Mouse (Mus musculus) mouse trophoblast stem cell (cell line): ENCODE measurements at regions not wholly inside any gene's neighbourhood (a gene's known extent, or its start where the extent isn't known, plus 50 kb on each side); places are given as distances from the start of the nearest gene placed in this dataset.

ENCODE experiments used
- in situ Hi-C, 2 experiments: fragments of 300-500 bp; cut with MseI, MboI; formaldehyde crosslinking; loops; 2 replicates in 1 of 2; 3 replicates in 1 of 2; pipeline ENCODE4 v1.15.1; 2025

DNA sequence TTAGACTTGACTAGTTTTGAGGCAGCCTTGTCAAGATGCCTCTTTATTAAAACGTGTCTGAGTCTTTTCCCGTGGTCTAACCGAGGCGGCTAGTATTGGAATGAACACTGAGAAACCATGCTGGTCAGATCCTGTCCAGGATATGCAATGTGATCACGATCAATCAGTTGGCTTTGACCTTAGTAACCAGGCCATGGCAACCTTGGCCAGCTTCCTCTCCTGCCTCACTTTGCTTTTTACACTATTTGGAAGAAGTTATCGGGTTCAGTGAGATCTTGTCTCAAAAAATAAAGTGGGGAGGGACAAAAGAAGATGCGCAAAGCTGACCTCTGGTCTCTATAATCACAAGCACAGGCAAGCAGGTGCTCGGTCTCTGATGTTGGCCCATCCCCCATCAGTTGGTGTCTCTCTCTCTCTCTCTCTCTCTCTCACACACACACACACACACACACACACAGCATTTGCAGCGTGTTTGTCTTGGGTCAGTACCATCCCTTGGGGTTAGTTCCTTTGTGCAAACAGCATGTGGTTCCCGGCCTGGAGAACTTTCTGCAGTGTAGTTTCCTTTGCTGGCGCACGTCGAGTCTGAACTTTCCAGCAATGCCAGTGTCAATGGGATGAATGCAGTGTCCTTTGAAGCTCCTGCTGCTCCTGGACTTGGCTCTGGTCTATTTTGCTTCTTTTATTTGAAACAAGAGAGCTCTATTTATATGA, 117.6 kb upstream of the Spdye4c start:
- in situ Hi-C loops: no loop called here

DNA sequence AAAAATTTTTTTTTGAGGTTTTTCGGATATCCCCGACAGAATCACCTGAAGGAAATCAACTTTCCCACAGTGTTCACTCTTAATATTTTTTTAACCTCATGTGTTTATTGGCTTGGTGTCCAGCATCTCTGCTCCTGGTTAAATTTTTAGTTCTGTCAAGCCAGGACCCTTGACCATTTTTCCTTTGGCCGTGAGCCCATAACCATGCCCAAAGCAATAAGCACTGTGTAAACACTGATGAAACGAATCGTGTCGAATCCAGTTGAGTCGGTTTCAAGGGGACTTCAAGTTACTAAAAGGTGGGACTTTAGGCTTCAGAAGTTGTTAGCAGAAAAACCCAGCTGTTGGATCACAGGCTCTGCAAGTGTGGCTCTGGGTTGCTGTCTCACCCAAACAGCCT, 117.0 kb upstream of the Spdye4c start:
- in situ Hi-C loops: no loop called here

DNA sequence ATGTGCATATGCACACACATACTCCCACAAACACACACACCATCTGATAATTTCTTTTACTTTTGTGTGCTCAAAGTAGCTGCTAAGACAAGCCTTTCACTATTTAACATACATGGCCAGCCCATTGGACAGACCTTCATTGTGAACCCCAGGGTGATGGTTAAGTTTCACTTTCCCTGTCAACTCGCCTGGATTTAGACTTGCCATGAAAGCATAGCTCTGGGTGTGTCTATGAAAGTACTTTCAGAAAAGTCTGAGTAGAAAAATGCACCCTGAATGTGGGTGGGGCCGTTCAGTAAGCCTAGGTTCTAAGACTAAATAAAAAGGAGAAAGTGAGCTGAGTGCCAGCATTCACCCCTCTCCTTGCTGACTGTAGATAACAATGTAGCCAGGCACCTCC, 113.8 kb upstream of the Spdye4c start:
- in situ Hi-C loops: no loop called here

DNA sequence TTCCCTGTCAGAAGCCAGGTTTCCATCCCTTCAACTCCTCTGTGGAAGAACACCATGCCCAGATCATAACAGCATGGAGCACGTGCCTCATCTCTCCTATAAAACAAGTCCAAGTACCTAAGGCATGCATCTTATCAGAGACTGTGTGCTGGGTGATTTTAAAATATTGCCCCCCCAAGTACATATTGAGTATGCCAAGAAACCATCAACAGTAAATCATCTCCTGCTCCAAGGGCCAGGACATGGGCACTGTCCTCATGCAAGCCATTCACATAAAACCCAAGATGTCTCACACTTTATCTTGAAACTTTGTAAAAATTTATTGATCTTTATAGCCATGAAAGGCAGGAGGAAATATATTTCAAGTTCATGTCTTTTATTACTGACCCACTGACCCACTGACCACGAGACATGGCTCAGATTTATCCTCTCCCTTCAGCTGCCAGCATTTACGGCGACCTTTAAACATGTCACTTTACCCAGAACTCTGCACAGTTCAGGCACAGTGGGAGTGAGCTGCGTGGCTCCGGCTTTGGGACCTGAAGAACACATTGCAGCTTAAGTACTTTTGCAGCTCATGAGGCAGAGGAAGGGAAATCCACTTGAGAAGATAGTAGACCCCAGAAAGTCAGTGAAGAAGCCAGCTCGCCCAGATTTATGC, 99.7 kb upstream of the Spdye4c start:
- in situ Hi-C loops: no loop called here

DNA sequence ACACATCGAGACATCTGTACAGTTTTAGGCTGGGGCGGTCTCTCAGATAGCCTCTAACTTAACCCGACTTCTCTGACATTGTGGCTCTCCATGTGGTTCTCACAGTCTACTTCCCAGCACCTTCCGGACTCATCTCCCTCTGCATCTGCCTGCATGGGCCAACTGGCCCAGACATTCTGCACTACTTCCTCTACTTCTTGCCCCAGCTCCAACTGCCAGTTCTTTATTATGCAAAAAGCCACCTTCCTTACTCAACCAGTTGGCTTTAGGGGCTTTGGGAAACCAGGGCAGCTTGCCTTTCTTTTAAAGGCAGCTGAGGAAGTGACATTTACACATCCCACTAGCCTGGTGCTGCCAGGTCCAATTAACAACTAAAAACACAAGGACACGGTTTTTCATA, 97.1 kb upstream of the Spdye4c start:
- in situ Hi-C loops: no loop called here

DNA sequence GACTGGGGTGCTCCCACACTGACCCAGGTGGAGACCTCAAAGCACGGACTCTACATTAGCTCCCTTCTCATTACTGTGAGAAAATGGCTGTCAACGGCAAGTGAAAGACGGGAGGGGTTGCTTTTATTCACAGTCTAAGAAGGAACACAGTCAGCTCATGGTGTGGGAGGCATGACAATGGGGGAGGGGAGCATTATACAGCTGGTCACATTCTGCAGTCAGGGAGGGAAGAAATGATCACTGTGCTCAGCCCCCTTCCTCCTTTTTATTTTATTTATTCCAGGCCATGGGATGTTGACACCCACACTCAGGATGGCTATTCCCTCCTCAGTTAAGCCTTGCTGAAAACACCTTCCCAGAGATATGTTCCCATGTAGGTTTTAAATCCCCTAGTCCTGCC, 93.1 kb upstream of the Spdye4c start:
- in situ Hi-C loops: no loop called here

DNA sequence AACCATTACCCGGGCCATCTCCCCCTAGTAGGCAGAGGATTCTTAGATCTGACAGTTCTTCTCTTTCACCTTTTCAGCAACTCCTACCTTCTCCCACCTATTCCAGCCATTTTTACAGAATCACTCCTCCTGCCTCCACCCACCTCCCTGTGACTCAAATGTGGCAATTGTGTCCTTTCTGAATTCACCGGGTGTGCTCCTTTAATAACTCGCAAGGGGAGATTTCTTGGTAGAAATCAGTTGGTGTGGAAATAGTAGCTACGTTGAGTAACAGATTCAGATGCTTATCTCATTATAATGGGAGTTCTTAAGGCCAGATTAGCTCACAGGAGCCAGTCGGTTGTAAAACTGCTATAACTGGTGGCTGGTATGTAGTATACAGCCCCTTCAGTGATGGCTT, 92.4 kb upstream of the Spdye4c start:
- in situ Hi-C loops: no loop called here

DNA sequence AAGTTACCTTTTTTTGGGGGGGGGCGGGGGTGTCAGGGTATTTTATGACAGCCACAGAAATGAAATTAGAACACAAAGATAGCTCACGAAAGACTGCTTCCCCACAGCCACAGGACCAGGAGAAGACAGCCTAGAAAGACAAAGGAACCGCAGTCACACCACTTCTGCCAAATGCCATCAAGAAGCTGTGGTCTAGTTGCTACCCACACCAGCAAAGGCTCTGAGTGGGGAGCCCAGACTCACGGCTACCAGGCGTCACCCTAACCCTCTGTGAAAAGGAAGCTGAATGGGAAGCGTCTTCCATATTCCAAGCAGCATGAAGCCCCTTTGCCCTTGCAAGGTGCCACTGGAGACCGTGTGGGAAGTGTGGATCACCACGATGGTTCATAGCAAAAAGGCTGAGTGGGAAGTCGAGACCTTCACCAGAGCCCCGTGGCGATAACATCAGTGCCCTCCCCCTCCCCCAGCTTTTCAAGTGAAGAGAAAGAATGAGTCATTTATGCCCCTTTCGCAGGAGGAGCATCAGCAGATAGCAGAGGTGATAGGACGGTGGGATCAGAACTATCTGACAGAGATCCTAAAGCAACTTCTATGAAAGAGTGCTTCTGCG, 91.3 kb upstream of the Spdye4c start:
- in situ Hi-C loops: no loop called here

DNA sequence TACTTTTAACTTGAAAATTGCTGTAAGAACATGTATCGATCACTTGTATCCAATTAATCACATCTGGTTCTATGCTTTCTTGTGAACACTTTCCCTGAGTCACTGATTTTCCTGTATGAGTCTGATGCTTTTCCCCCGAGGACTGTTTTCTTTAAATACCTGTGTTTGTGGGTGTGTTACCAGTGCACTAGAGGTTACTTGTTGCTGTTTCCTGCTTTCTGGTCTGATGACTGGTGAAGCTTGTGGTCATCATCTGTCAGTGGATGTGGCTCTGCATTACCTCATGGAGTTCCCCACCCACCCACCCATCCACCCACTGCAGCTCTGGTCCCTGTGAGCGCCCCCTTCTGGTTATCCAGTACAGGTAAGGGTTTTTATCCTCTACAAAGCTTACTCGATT, 88.3 kb upstream of the Spdye4c start:
- in situ Hi-C loops: no loop called here

DNA sequence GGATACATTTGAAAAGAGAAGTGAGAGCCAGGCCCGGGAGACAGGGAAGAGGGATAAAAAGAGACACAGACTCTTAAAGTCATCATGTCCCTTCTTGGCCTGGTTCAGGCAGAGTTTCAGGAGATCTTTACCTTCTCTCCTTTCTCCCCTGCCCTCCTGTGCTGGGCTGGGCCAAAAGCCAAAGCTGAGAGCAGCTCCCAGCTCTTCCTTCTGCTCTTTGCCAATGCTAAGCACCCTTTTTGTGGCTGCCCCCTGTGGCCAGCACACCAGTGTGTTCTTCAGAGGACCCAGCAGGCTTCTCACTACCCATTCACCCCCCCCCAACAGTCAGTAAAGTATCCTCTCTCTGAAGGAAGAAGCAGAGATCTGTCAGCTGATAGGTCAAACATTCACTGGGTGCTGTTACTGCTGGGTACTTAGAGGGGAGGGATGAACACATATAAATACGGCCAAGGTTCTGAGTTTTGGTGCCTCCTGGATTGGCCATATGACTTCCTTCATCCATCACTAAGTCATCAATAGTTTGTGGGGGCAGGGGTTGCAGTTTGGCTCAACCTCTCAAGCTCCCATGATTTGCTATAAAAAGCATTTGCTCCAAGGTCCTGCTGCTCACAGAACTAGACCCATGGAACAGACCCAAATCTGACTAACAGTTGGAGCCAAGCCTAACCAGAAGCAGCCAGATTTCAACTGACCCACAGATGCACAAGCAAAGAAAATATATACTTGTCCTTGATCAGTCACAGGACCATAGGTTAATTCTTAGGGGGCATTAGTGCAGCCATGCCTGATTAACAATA, 87.7 kb upstream of the Spdye4c start:
- in situ Hi-C loops: no loop called here

DNA sequence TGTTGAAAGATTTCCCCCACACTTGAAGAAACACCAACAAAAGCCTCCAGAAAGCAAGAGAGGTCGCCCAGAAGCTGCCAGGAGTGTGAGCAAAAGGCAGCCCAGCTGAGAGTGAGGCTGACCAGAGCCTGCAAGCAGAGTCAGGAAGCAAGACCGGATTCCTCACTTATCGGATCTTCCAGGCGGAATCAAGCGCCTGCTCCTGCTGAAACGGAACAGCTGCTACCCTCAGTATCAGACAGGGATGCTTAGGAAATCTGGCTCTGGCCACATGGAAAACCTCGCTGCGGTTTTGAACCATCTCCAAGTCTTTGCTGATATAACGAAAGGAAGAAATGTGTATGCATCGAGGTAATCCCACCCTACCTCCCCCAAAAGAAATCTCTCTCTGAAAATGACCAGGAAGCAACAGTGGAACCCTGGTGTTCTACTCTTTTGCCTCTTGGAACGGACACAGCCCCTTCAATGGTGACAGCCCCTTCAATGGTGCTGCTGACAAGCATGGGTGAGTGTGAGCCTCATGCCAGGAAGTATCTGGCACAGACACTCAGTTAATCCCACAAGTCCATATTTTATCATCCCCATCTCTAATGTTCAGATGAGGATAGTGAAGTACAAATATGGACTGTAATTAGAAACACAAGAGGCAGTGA, 83.3 kb upstream of the Spdye4c start:
- in situ Hi-C loops: no loop called here

DNA sequence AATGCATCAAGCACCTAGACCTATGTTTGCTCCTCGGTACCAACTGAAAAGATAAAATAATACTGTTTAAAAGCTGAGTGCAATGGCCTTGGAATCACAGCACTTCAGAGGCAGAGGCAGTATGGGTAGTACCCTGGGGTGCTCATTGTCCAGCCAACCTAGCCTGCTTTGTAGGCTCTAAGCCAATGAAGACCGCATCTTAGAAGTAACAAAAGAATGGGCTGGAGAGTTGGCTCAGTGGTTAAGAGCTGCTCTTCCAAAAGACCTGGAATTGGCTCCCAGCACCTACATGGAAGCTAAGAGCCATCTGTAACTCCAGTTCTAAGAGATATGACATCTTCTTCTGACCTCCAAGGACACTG, 82.8 kb upstream of the Spdye4c start:
- in situ Hi-C loops: no loop called here

DNA sequence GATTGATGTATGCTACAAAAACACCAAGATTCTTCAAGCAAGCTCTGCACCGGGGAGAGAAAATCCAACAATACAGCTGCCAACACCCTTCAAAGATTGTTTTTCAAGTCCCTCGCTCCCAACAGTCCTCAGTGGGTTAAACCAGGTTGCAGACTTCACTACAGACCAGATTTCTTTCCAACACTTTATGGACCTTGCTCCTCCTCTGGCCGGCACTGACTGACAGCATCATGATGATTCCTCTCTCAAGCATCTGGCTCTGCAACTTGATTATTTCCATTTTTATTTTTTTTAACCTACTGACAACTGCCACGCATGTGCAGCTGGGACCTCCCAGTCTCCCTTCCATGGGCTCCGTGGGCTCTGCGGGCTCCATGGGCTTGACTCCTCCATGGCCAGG, 79.7 kb upstream of the Spdye4c start:
- in situ Hi-C loops: no loop called here

DNA sequence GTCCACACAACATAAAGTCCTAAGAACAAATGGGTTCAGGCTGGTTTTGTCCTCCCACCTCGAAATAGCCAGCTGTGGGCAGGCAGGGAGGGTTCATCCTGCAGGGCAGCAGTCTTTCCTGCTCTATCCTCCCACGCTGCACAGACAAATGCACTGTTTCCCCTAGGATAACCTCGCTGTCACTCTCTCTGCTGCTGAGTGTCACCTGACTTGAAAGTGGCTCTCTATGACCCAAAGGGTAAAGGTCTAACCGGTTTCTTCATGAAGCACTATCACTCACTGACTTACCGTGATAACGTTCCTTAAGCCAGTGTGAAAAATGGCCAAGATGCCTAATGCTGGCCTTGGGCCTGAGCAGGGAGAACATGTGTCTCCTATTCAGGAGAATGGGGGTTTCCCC, 78.2 kb upstream of the Spdye4c start:
- in situ Hi-C loops: no loop called here

DNA sequence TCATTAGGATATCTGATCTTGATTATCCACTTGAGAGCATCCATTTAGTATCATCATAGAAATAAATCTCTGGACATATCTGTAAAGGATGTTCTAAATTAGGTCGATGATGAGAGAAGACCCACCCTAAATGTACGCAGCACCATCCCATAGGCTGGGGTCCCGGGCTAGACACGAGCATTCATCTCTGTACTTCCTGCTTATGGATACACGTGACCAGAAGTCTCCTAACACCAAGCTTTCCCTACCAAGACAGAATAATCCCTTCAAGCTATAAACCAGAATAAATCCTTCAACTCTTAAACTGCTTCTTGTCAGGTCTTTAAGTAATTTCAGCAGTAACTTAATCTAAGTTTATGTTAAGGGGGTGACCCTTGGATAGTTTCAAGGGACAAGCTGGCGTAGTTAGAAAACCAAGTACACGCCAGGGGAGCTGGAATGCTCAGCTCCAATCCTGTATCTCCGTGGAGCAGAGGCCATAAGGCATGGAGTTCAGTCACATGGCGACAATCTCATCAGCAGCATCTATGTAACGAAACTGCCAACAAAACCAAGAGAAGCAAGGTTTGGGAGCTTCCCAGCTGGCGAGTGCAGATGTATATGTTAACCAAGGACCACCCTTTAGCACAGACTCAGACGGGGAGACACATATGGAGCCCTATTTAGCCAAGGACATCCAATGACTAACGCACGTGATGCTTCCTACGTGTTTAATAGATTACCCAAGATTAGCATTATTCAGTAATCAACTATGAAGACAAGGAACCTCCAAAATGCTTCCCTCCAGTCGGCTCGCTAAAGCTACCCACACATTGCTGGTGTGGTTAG, 76.3 kb upstream of the Spdye4c start:
- in situ Hi-C loops: no loop called here

DNA sequence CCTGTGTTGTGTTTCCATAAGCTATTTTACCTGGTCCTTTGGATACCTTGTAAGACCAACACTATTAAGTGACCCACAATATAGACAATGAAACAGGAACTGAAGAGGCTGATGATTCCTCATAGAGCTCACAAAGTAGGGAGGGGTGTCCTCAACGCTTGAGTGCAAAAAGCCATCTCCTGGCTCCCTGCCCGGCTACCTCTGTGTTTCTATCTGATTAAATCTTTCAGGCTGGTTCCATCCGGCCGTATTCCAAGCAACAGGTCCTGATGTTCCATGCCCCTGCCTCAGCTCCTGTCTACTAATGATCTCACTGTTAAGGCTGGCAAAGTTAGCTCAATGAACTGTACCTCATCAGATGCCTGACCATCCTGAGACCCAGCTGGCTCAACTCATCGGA, 75.3 kb upstream of the Spdye4c start:
- in situ Hi-C loops: no loop called here

DNA sequence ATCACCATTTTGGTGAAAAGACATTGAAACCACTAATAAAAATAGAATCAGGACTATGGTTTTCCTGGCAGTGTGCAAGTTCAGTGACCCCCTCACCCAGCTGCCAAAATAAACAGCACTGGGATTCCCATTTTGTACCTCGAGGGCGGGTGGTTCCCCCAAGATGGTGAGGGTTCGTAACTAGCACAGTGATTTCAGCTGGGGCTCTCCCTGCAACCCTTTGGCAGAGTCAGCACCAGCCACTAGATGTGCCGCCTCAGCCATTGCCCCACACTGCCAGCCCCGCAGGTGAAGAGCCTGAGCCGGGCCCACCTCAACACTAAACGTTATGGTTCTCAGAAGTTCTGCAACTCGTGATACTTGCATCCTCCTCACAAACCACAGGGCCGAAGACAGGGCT, 74.3 kb upstream of the Spdye4c start:
- in situ Hi-C loops: no loop called here

DNA sequence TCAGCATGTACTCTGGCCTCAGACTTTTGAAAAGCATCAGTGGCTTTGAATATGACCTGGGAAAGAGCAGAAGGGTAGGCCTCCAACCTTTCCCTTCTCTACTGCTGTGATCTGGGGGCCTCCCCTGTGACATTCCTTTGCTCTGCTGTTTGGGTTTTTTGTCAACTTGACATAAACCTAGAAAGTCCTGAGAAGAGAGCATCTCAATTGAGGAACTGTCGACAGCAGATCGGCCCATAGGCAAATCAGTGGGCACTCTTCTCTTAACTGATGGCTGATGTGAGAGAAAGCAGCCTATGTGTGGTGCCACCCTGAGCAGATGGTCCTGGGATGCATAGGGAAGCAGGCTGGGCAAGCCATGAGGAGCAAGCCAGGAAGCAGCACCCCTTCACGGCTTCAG, 72.9 kb upstream of the Spdye4c start:
- in situ Hi-C loops: no loop called here

DNA sequence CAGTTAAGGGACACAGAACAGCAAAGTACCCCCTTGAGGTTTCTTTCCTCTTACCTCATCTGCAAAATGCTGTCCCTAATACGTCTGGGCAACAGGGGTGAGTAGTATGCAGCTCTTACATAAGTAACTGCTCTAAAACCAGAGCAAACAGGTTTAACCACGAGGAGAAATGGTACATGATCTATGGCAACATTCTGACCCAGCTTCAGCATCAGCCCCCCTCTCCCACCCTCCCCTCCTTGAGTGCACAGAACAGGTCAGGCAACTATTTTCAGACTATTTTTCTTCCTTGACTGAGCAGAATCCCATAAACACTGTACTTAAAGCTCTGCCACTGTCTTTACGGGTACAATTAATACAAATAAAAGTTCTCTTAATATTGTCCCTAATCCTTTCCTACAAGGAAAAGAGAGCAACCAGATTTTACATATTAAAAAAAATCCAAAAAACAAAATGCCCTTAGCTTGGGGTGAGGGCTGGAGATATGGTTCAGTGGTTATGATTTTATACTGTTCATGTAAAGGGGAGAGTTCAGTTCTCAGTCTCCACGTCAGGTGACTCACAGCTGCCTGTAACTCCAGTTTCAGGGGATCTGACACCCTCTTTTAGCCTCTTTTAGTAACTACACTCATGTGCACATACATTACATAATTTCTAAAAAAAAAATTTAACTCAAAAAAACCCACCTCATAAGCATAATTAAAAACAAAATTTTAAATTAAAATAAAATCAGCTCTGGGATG, 69.1 kb upstream of the Spdye4c start:
- in situ Hi-C loops: no loop called here

DNA sequence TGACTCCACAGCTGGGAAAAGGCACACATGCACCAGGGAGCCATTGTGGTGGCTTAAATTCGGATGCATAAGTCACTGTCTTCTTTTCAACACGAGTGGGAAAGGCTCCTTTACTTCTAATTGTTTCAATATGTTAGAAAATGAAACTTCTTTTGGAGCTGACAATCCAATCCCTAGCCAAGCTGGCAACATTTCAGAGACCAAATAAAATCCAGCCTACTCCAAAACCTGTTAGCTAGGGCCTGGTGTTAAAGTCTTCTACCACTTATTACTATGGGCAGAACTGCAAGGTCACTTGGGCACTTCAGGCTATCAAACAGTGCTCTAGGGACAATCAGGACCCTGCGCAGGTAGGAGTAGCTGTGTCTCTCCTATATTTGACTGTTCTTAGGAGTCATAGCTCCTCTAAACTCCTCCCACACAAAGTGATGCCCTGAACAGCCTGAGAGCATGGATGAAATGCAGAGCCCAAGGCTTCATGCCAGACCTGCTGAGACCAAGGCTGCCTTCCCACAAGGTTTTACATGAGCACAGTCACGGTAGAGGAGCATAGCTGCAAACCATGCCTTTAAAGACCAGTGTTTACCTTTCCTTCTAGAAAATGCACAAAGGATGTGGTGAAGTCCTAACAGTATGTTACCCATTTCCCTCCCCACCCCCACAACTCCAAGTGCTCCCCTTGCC, 67.4 kb upstream of the Spdye4c start:
- in situ Hi-C loops: no loop called here
